Mouse (Mus musculus): ENCODE results near the gene Bcorl1. TPM values are rescaled to one million over a fixed set of nuclear protein-coding genes. Genes with fewer than 3 reads are reported as not detected.
A peak's percentile ranks its signal among the peaks of the same experiment; 100 is the strongest.

Bcorl1 gene
- polyA plus RNA-seq, 1 experiment = 4.6 TPM

- Histone ChIP-seq H3K27ac (ENCODE audit: control insufficient read depth, insufficient read depth, low read depth, low read length) (no peak overlapping the region), H3K4me3 (ENCODE audit: control insufficient read depth, low read depth, low read length) (no peak overlapping the region), H3K27me3 (ENCODE audit: control insufficient read depth, insufficient read depth, low read length) (no peaks in the 10 kb centered on the region), H3K36me3 (ENCODE audit: control insufficient read depth, insufficient read depth, low read length) (no peaks in the 10 kb centered on the region), H3K4me1 (ENCODE audit: control insufficient read depth, insufficient read depth, low read length) (no peaks in the 10 kb centered on the region)
- TF ChIP-seq CTCF (IDR thresholded peaks at IDR 0.05; ENCODE audit: control insufficient read depth, insufficient read depth, insufficient replicate concordance, low read depth, low read length) (no peak), POLR2A (IDR thresholded peaks at IDR 0.05; ENCODE audit: control insufficient read depth, low read depth, low read length) (no peak)
Observed at GRCm38 (mm10) chrX:48418417-48418816, 77.3 kb downstream of the Bcorl1 start.

GRCm38 (mm10) chrX:48422986-48423385, 81.8 kb downstream of the Bcorl1 start:
- H3K36me3 ChIP-seq (ENCODE audit: control insufficient read depth, insufficient read depth, low read length) = no peaks in the 10 kb centered on the region
- TF ChIP-seq CTCF (IDR thresholded peaks at IDR 0.05; ENCODE audit: control insufficient read depth, insufficient read depth, insufficient replicate concordance, low read depth, low read length) (peak; percentile 12; the same call in 1 of the 2 replicates), POLR2A (IDR thresholded peaks at IDR 0.05; ENCODE audit: control insufficient read depth, low read depth, low read length) (no peak)
- H3K4me3 ChIP-seq (ENCODE audit: control insufficient read depth, low read depth, low read length) = no peak overlapping the region
- H3K27ac ChIP-seq (ENCODE audit: control insufficient read depth, insufficient read depth, low read depth, low read length) = no peak overlapping the region
- H3K4me1 ChIP-seq (ENCODE audit: control insufficient read depth, insufficient read depth, low read length) = no peaks in the 10 kb centered on the region
- H3K27me3 ChIP-seq (ENCODE audit: control insufficient read depth, insufficient read depth, low read length) = no peaks in the 10 kb centered on the region

- no peaks in the 10 kb centered on the region for H3K36me3 ChIP-seq (ENCODE audit: control insufficient read depth, insufficient read depth, low read length)
- TF ChIP-seq CTCF (IDR thresholded peaks at IDR 0.05; ENCODE audit: control insufficient read depth, insufficient read depth, insufficient replicate concordance, low read depth, low read length) (no peak), POLR2A (IDR thresholded peaks at IDR 0.05; ENCODE audit: control insufficient read depth, low read depth, low read length) (no peak)
- no peaks in the 10 kb centered on the region for H3K27me3 ChIP-seq (ENCODE audit: control insufficient read depth, insufficient read depth, low read length)
- H3K27ac ChIP-seq (ENCODE audit: control insufficient read depth, insufficient read depth, low read depth, low read length) = no peak overlapping the region
- H3K4me1 ChIP-seq (ENCODE audit: control insufficient read depth, insufficient read depth, low read length) = no peaks in the 10 kb centered on the region
- no peak overlapping the region for H3K4me3 ChIP-seq (ENCODE audit: control insufficient read depth, low read depth, low read length)
Observed at GRCm38 (mm10) chrX:48423671-48424070, 82.5 kb downstream of the Bcorl1 start.

GRCm38 (mm10) chrX:48424583-48424982, 83.4 kb downstream of the Bcorl1 start:
- no peaks in the 10 kb centered on the region for H3K4me1 ChIP-seq (ENCODE audit: control insufficient read depth, insufficient read depth, low read length)
- H3K27me3 ChIP-seq (ENCODE audit: control insufficient read depth, insufficient read depth, low read length) = no peaks in the 10 kb centered on the region
- H3K36me3 ChIP-seq (ENCODE audit: control insufficient read depth, insufficient read depth, low read length) = no peaks in the 10 kb centered on the region
- no peak overlapping the region for H3K4me3 ChIP-seq (ENCODE audit: control insufficient read depth, low read depth, low read length)
- no peak overlapping the region for H3K27ac ChIP-seq (ENCODE audit: control insufficient read depth, insufficient read depth, low read depth, low read length)
- no peak for TF ChIP-seq POLR2A (IDR thresholded peaks at IDR 0.05; ENCODE audit: control insufficient read depth, low read depth, low read length)

- Histone ChIP-seq H3K4me1 (ENCODE audit: control insufficient read depth, insufficient read depth, low read length) (no peaks in the 10 kb centered on the region), H3K27me3 (ENCODE audit: control insufficient read depth, insufficient read depth, low read length) (no peaks in the 10 kb centered on the region), H3K27ac (ENCODE audit: control insufficient read depth, insufficient read depth, low read depth, low read length) (no peak overlapping the region), H3K4me3 (ENCODE audit: control insufficient read depth, low read depth, low read length) (no peak overlapping the region), H3K36me3 (ENCODE audit: control insufficient read depth, insufficient read depth, low read length) (no peaks in the 10 kb centered on the region)
- TF ChIP-seq CTCF (IDR thresholded peaks at IDR 0.05; ENCODE audit: control insufficient read depth, insufficient read depth, insufficient replicate concordance, low read depth, low read length) = no peak
- TF ChIP-seq POLR2A (IDR thresholded peaks at IDR 0.05; ENCODE audit: control insufficient read depth, low read depth, low read length) = no peak
Observed at GRCm38 (mm10) chrX:48425280-48425679, 84.1 kb downstream of the Bcorl1 start.

- Histone ChIP-seq H3K4me1 (ENCODE audit: control insufficient read depth, insufficient read depth, low read length) (no peaks in the 10 kb centered on the region), H3K27me3 (ENCODE audit: control insufficient read depth, insufficient read depth, low read length) (no peaks in the 10 kb centered on the region), H3K27ac (ENCODE audit: control insufficient read depth, insufficient read depth, low read depth, low read length) (no peak overlapping the region), H3K36me3 (ENCODE audit: control insufficient read depth, insufficient read depth, low read length) (no peaks in the 10 kb centered on the region), H3K4me3 (ENCODE audit: control insufficient read depth, low read depth, low read length) (no peak overlapping the region)
- TF ChIP-seq CTCF (IDR thresholded peaks at IDR 0.05; ENCODE audit: control insufficient read depth, insufficient read depth, insufficient replicate concordance, low read depth, low read length) (no peak), POLR2A (IDR thresholded peaks at IDR 0.05; ENCODE audit: control insufficient read depth, low read depth, low read length) (no peak)
Observed at GRCm38 (mm10) chrX:48428241-48428640, 87.1 kb downstream of the Bcorl1 start.

GRCm38 (mm10) chrX:48428642-48429041, 87.5 kb downstream of the Bcorl1 start:
- Histone ChIP-seq H3K27me3 (ENCODE audit: control insufficient read depth, insufficient read depth, low read length) (no peaks in the 10 kb centered on the region), H3K4me1 (ENCODE audit: control insufficient read depth, insufficient read depth, low read length) (no peaks in the 10 kb centered on the region), H3K36me3 (ENCODE audit: control insufficient read depth, insufficient read depth, low read length) (no peaks in the 10 kb centered on the region), H3K4me3 (ENCODE audit: control insufficient read depth, low read depth, low read length) (no peak overlapping the region), H3K27ac (ENCODE audit: control insufficient read depth, insufficient read depth, low read depth, low read length) (no peak overlapping the region)
- no peak for TF ChIP-seq POLR2A (IDR thresholded peaks at IDR 0.05; ENCODE audit: control insufficient read depth, low read depth, low read length)
- TF ChIP-seq CTCF (IDR thresholded peaks at IDR 0.05; ENCODE audit: control insufficient read depth, insufficient read depth, insufficient replicate concordance, low read depth, low read length) = no peak

- Histone ChIP-seq H3K36me3 (ENCODE audit: control insufficient read depth, insufficient read depth, low read length) (no peaks in the 10 kb centered on the region), H3K4me1 (ENCODE audit: control insufficient read depth, insufficient read depth, low read length) (no peaks in the 10 kb centered on the region), H3K27me3 (ENCODE audit: control insufficient read depth, insufficient read depth, low read length) (no peaks in the 10 kb centered on the region), H3K27ac (ENCODE audit: control insufficient read depth, insufficient read depth, low read depth, low read length) (no peak overlapping the region), H3K4me3 (ENCODE audit: control insufficient read depth, low read depth, low read length) (no peak overlapping the region)
- TF ChIP-seq CTCF (IDR thresholded peaks at IDR 0.05; ENCODE audit: control insufficient read depth, insufficient read depth, insufficient replicate concordance, low read depth, low read length) = no peak
- no peak for TF ChIP-seq POLR2A (IDR thresholded peaks at IDR 0.05; ENCODE audit: control insufficient read depth, low read depth, low read length)
Observed at GRCm38 (mm10) chrX:48429100-48429499, 87.9 kb downstream of the Bcorl1 start.

Measured in testis, adult 2 months (tissue).